Mouse (Mus musculus): ENCODE data around the gene Fam216a.

GRCm38 (mm10) chr5:122334682-122335081, 37.5 kb downstream of the Fam216a start:
- TF ChIP-seq CTCF (IDR thresholded peaks at IDR 0.05; ENCODE audit: low read depth) (no peak), EP300 (IDR thresholded peaks at IDR 0.05; ENCODE audit: low read depth) (no peak)

All from liver, postnatal 0 days (tissue).